Mouse (Mus musculus): ENCODE measurements around the gene Saxo1. TPM values are rescaled to one million over a fixed set of nuclear protein-coding genes. Genes with fewer than 3 reads are reported as not detected.

Gene Saxo1
- polyA plus RNA-seq, 1 experiment from 2014 or later = not detected

DNA sequence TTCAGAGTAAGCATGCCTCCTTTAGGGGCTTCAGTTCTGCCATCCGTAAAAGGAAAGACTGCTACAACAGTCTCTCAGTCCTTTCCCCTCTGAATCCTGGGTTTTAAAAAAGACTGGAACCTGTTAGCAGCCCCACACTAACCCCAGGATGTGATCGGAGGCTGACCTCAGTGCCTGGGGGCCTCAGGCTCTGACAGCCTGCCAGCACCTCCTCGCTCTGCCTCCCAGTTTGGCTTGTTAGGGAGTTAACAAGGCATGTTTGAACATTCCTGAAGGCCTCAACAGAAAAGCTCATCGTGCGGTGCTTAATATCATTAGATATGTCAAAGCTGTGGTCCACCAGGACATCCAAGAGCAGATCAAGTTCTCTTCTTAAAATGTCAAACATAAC is 24.0 kb downstream of the Saxo1 start:
- H3K4me1 ChIP-seq (replicated peaks; ENCODE audit: control insufficient read depth, insufficient read depth, low read length) = no peaks in the 10 kb centered on the region
- no peak overlapping the region for H3K9ac ChIP-seq (replicated peaks; ENCODE audit: low read depth, low read length)
- H3K27ac ChIP-seq (ENCODE audit: low read length) = no peak overlapping the region
- no peaks in the 10 kb centered on the region for H3K9me3 ChIP-seq (ENCODE audit: control insufficient read depth, low read length)
- H3K27me3 ChIP-seq (replicated peaks; ENCODE audit: control insufficient read depth, insufficient read depth, low read length) = no peaks in the 10 kb centered on the region
- H3K4me3 ChIP-seq (replicated peaks; ENCODE audit: low read length) = no peak overlapping the region
- no peaks in the 10 kb centered on the region for H3K36me3 ChIP-seq (ENCODE audit: control insufficient read depth, insufficient read depth)
- no peak overlapping the region for H3K4me2 ChIP-seq (ENCODE audit: low read length)
- 77% methylated on average over 5 of the region's 5 CpGs for whole genome bisulfite sequencing
- ATAC-seq = no peak

DNA sequence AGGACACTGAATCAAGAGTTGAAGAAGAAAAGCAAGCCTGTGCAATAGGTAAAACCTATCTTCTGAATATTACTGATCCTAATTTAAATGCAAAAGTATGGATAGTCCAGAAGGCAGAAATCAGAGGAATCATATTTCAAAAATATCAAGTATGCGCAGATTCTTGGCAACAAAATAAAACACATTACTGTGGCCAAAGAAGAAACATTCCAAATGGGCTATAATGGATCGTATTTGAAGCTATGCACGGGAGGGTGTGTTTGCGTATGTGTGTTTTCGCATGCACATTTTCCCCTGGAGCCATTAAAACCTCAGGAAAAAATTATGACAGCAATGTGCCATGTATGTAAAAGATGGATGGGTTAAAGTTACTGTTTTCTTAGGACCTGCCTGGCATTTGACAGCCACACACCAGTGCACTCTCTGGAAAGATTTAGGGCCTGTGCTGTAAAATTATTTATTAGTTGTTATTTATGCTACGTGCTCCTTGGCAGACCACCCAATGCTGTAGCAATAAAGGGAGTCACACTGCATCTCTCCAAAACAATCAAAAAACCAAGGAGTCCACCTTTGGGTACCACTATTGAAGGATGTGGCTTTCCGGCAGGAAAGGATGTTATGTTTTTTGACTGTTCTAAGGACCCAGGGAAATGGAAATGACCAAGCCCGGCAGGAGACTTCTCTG is 24.6 kb downstream of the Saxo1 start:
- ATAC-seq = no peak
- Histone ChIP-seq H3K9ac (replicated peaks; ENCODE audit: low read depth, low read length) (no peak overlapping the region), H3K4me3 (replicated peaks; ENCODE audit: low read length) (no peak overlapping the region), H3K27ac (ENCODE audit: low read length) (no peak overlapping the region), H3K4me1 (replicated peaks; ENCODE audit: control insufficient read depth, insufficient read depth, low read length) (no peaks in the 10 kb centered on the region), H3K27me3 (replicated peaks; ENCODE audit: control insufficient read depth, insufficient read depth, low read length) (no peaks in the 10 kb centered on the region), H3K36me3 (ENCODE audit: control insufficient read depth, insufficient read depth) (no peaks in the 10 kb centered on the region), H3K9me3 (ENCODE audit: control insufficient read depth, low read length) (no peaks in the 10 kb centered on the region), H3K4me2 (ENCODE audit: low read length) (no peak overlapping the region)
- 70% methylated on average over 8 of the region's 8 CpGs for WGBS

DNA sequence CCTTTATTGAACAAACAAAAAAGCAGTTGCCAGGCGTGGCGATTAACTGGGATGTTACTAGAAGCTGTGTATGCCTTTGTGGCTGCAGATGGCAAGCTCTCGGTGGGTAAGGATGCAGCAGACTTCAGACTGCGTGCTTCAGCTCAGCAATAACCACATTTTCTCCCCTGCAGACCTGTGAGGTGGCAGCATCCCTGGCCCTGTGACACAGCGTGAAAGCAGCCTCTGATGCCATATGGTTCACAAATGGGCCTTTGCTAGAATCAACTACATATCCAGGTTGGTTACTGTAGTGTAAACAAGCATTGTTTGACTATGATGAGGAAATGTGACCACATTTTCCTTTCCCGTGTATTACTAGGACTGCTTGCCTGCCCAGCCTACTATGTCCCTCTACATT is 29.0 kb downstream of the Saxo1 start:
- H3K9ac ChIP-seq (replicated peaks; ENCODE audit: low read depth, low read length) = no peak overlapping the region
- H3K36me3 ChIP-seq (ENCODE audit: control insufficient read depth, insufficient read depth) = no peaks in the 10 kb centered on the region
- H3K27ac ChIP-seq (ENCODE audit: low read length) = no peak overlapping the region
- H3K4me2 ChIP-seq (ENCODE audit: low read length) = no peak overlapping the region
- no peak overlapping the region for H3K4me3 ChIP-seq (replicated peaks; ENCODE audit: low read length)
- no peaks in the 10 kb centered on the region for H3K4me1 ChIP-seq (replicated peaks; ENCODE audit: control insufficient read depth, insufficient read depth, low read length)
- no peaks in the 10 kb centered on the region for H3K9me3 ChIP-seq (ENCODE audit: control insufficient read depth, low read length)
- 61% methylated on average over 6 of the region's 6 CpGs for WGBS
- H3K27me3 ChIP-seq (replicated peaks; ENCODE audit: control insufficient read depth, insufficient read depth, low read length) = no peaks in the 10 kb centered on the region
- no peak for ATAC-seq

DNA sequence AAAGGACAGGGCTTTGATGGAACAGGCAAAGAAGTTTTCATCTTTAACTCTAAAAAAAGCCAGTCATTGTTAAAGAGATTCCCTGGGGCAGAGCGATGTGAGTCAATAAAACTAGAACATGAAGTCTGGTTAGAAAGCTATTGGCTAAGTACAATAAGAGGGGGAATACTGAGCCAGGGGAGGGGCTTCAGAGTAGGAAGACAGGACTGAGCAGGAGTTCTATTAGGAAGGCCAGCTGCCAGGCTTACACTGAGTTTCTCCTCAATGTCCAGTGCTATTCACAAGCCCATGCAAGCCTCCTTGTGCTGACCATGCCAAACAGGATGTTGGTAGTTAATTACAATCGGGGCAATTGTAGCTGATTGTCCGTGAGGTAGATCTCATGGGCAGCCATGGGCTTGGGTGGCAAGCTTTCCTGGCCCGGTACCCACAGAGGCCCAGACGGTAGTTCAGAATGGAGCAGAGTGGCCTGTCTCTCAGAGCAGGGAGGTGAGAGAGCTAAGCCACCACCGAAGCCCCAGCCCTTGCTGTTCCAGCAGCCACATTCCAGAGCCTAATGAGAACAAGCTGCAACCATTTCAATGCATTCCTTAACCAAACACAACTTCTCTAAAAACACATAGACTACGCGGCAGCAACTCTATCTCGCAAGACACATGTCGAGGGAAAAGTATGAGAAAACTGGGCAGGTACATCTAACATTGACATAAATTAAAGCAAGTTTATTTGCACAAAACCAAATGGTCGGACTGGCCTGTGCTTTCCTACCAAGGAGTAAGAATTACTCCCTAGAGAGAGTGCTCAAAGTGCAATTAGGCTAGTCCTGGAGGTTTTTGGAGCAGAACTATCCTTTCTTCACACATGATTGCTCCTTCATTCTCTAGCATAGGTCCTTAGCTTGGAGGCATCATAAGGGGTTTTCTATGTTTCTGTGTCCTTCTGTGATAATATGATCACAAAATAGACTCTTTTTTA is 30.7 kb downstream of the Saxo1 start:
- WGBS = 79% methylated on average over 11 of the region's 11 CpGs
- no peak overlapping the region for H3K27ac ChIP-seq (ENCODE audit: low read length)
- no peaks in the 10 kb centered on the region for H3K36me3 ChIP-seq (ENCODE audit: control insufficient read depth, insufficient read depth)
- no peak overlapping the region for H3K4me2 ChIP-seq (ENCODE audit: low read length)
- no peak for ATAC-seq
- H3K9me3 ChIP-seq (ENCODE audit: control insufficient read depth, low read length) = no peaks in the 10 kb centered on the region
- no peaks in the 10 kb centered on the region for H3K4me1 ChIP-seq (replicated peaks; ENCODE audit: control insufficient read depth, insufficient read depth, low read length)
- H3K9ac ChIP-seq (replicated peaks; ENCODE audit: low read depth, low read length) = no peak overlapping the region
- H3K27me3 ChIP-seq (replicated peaks; ENCODE audit: control insufficient read depth, insufficient read depth, low read length) = no peaks in the 10 kb centered on the region
- no peak overlapping the region for H3K4me3 ChIP-seq (replicated peaks; ENCODE audit: low read length)

DNA sequence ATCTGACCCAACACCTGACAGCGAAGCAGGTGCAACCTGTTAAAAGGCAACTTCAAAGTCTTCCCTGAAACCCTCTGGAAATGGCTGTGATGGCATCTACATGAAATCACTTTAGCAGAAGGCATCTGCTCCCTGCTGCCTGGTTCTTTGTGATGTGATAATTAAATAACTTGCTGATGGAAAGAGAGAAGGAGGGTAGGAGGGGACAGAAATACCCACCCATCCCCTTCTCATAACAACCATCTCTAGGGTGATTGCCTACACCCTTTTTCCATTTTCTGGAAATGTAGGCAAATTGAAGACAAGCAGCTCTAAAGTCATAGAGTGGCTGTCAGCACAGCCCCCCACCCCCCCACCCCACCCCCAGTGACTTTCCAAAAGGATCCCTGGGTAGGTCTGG is 33.6 kb downstream of the Saxo1 start:
- H3K36me3 ChIP-seq (ENCODE audit: control insufficient read depth, insufficient read depth) = no peaks in the 10 kb centered on the region
- 91% methylated on average over 1 of the region's 1 CpGs for WGBS
- H3K4me1 ChIP-seq (replicated peaks; ENCODE audit: control insufficient read depth, insufficient read depth, low read length) = no peaks in the 10 kb centered on the region
- H3K27ac ChIP-seq (ENCODE audit: low read length) = no peak overlapping the region
- ATAC-seq = no peak
- no peak overlapping the region for H3K4me3 ChIP-seq (replicated peaks; ENCODE audit: low read length)
- no peaks in the 10 kb centered on the region for H3K27me3 ChIP-seq (replicated peaks; ENCODE audit: control insufficient read depth, insufficient read depth, low read length)
- H3K4me2 ChIP-seq (ENCODE audit: low read length) = no peak overlapping the region
- H3K9me3 ChIP-seq (ENCODE audit: control insufficient read depth, low read length) = no peaks in the 10 kb centered on the region
- no peak overlapping the region for H3K9ac ChIP-seq (replicated peaks; ENCODE audit: low read depth, low read length)

DNA sequence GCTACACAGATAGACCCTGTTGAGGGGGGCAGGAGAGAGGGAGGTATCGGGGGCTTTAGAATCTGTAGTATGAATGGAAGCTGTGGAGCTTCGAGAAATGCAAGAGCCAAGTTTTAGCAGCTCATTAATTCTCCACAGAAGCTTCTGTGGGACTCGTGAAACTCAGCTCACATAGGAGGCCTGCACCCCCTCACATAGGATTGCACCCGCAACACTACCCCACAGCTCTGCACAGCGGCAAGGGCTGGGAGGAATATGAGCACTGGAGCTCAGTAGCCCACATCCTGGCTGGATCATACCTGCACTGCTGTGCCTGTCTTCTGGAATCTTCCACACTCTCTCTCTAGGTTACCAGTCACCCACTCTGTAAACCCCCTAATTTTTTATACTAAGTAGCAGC is 34.4 kb downstream of the Saxo1 start:
- WGBS = 76% methylated on average over 5 of the region's 5 CpGs
- ATAC-seq = no peak
- Histone ChIP-seq H3K27me3 (replicated peaks; ENCODE audit: control insufficient read depth, insufficient read depth, low read length) (no peaks in the 10 kb centered on the region), H3K9me3 (ENCODE audit: control insufficient read depth, low read length) (no peaks in the 10 kb centered on the region), H3K4me1 (replicated peaks; ENCODE audit: control insufficient read depth, insufficient read depth, low read length) (no peaks in the 10 kb centered on the region), H3K9ac (replicated peaks; ENCODE audit: low read depth, low read length) (no peak overlapping the region), H3K4me2 (ENCODE audit: low read length) (no peak overlapping the region), H3K27ac (ENCODE audit: low read length) (no peak overlapping the region), H3K36me3 (ENCODE audit: control insufficient read depth, insufficient read depth) (no peaks in the 10 kb centered on the region), H3K4me3 (replicated peaks; ENCODE audit: low read length) (no peak overlapping the region)

DNA sequence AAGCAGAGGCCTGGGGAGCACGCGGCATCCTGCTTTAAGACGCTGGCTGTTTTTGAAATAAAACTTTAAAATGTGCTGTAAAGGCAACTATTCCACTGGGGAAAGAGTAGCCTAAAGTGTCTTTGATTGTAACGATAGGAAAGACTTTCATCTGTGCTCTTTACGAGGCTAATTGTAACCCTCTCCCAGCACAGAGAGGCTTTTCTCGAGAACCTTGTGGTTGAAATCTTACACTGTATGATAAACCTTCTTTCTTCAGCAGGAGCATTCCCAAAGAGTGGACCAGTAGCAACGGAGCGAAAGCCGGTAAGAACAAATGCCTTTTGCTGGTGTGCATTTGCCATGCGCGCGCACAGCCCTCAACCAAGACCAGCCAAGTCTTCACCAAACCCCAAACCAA is 37.4 kb downstream of the Saxo1 start:
- Histone ChIP-seq H3K4me3 (replicated peaks; ENCODE audit: low read length) (no peak overlapping the region), H3K4me2 (ENCODE audit: low read length) (no peak overlapping the region), H3K27me3 (replicated peaks; ENCODE audit: control insufficient read depth, insufficient read depth, low read length) (no peaks in the 10 kb centered on the region), H3K9ac (replicated peaks; ENCODE audit: low read depth, low read length) (no peak overlapping the region), H3K9me3 (ENCODE audit: control insufficient read depth, low read length) (no peaks in the 10 kb centered on the region), H3K36me3 (ENCODE audit: control insufficient read depth, insufficient read depth) (no peaks in the 10 kb centered on the region), H3K27ac (ENCODE audit: low read length) (no peak overlapping the region), H3K4me1 (replicated peaks; ENCODE audit: control insufficient read depth, insufficient read depth, low read length) (no peaks in the 10 kb centered on the region)
- no peak for ATAC-seq
- 87% methylated on average over 12 of the region's 12 CpGs for WGBS

DNA sequence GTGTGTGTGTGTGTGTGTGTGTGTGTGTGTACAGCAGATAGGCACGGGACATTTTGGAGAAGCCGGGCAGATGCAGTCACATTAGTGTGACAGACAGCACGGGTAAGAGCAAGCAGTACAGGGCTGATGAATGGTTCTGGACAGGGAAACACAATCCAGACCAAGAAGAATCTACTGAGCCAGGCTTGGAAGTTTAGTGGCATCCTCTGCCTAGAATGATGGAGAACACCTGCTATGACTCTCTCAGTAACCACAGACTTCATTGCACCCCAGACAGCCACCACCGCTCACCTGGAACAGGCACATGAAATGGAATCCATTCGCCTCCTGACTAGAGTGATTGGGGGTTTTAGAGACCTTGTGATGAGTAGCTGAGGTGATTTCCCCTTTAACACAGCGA is 38.2 kb downstream of the Saxo1 start:
- 95% methylated on average over 6 of the region's 6 CpGs for WGBS
- no peak overlapping the region for H3K4me3 ChIP-seq (replicated peaks; ENCODE audit: low read length)
- no peak for ATAC-seq
- no peaks in the 10 kb centered on the region for H3K27me3 ChIP-seq (replicated peaks; ENCODE audit: control insufficient read depth, insufficient read depth, low read length)
- H3K9me3 ChIP-seq (ENCODE audit: control insufficient read depth, low read length) = no peaks in the 10 kb centered on the region
- no peak overlapping the region for H3K4me2 ChIP-seq (ENCODE audit: low read length)
- no peak overlapping the region for H3K27ac ChIP-seq (ENCODE audit: low read length)
- H3K9ac ChIP-seq (replicated peaks; ENCODE audit: low read depth, low read length) = no peak overlapping the region
- H3K36me3 ChIP-seq (ENCODE audit: control insufficient read depth, insufficient read depth) = no peaks in the 10 kb centered on the region
- H3K4me1 ChIP-seq (replicated peaks; ENCODE audit: control insufficient read depth, insufficient read depth, low read length) = no peaks in the 10 kb centered on the region

DNA sequence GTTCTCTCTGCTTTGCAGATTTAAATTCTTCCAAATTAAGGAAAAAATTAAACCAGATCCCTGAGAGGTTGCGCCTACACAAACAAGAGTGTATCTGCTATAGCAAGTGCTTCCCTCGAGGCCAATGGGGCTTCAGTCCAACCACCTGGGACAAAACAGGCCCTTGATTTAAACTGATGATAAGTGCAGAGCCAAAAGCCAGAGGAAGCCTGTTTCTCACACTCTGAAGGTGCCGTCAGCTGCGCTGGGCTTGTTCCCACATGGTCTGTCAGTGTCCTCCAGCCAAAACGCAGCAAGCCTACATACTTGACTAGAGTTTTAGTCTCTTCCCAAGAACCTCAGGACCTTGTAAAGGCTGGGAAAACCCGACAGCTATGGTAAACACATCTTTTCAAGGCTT is 53.5 kb downstream of the Saxo1 start:
- no peaks in the 10 kb centered on the region for H3K4me1 ChIP-seq (replicated peaks; ENCODE audit: control insufficient read depth, insufficient read depth, low read length)
- ATAC-seq = no peak
- no peak overlapping the region for H3K4me2 ChIP-seq (ENCODE audit: low read length)
- H3K27ac ChIP-seq (ENCODE audit: low read length) = no peak overlapping the region
- 76% methylated on average over 6 of the region's 6 CpGs for WGBS
- no peaks in the 10 kb centered on the region for H3K27me3 ChIP-seq (replicated peaks; ENCODE audit: control insufficient read depth, insufficient read depth, low read length)
- H3K36me3 ChIP-seq (ENCODE audit: control insufficient read depth, insufficient read depth) = no peaks in the 10 kb centered on the region
- no peak overlapping the region for H3K9ac ChIP-seq (replicated peaks; ENCODE audit: low read depth, low read length)
- H3K9me3 ChIP-seq (ENCODE audit: control insufficient read depth, low read length) = no peaks in the 10 kb centered on the region
- H3K4me3 ChIP-seq (replicated peaks; ENCODE audit: low read length) = no peak overlapping the region

Data from forebrain, embryonic 16.5 days (tissue).